Mouse (Mus musculus): ENCODE results near the gene Prdx3.
A peak's percentile ranks its signal among the peaks of the same experiment; 100 is the strongest.

The Prdx3 gene

DNA sequence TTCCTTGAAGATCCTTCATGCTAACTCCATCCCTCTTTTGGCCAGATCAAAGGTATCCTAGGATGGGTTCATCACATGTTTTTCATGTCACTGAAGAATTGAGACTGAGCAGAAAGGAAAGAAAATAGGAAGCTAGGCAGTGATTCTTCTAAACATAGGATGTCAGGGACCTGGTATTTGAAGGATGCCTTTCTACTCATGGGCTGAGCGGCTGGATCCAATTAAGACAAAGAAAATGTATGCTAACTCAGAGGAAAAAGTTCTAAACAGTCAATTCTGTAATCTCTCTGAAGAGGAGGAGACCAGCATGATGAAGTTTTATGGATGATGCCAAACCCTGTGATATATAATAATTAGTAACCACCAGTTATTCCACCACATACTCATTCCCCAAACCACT is 28.8 kb upstream of the Prdx3 start:
- peaks cover 6% of the 10 kb centered on the region; the same call in 1 of the 2 replicates for H3K9me3 ChIP-seq (ENCODE audit: low read length)
- no peak overlapping the region for H3K4me3 ChIP-seq (replicated peaks; ENCODE audit: low read length)
- no peaks in the 10 kb centered on the region for H3K4me1 ChIP-seq (replicated peaks; ENCODE audit: low read depth, low read length)
- no peaks in the 10 kb centered on the region for H3K36me3 ChIP-seq (ENCODE audit: insufficient read depth, low read length)
- TF ChIP-seq POU5F1 (IDR thresholded peaks at IDR 0.05; ENCODE audit: borderline replicate concordance, low read length) = no peak
- TF ChIP-seq NANOG (IDR thresholded peaks at IDR 0.05; ENCODE audit: borderline replicate concordance, low read length) = no peak
- no peak for TF ChIP-seq CTCF (conservative IDR thresholded peaks at IDR 0.05; ENCODE audit: low read length)
- H3K27me3 ChIP-seq (ENCODE audit: insufficient read depth, low read length) = no peaks in the 10 kb centered on the region

GRCm38 (mm10) chr19:60895251-60895880 is 21.0 kb upstream of the Prdx3 start:
- Histone ChIP-seq H3K36me3 (ENCODE audit: insufficient read depth, low read length) (no peaks in the 10 kb centered on the region), H3K4me1 (replicated peaks; ENCODE audit: low read depth, low read length) (peaks cover 3% of the 10 kb centered on the region; the same call in 1 of the 2 replicates), H3K4me3 (replicated peaks; ENCODE audit: low read length) (no peak overlapping the region), H3K9me3 (ENCODE audit: low read length) (no peaks in the 10 kb centered on the region), H3K27me3 (ENCODE audit: insufficient read depth, low read length) (peaks cover 16% of the 10 kb centered on the region)
- TF ChIP-seq CTCF (conservative IDR thresholded peaks at IDR 0.05; ENCODE audit: low read length) = no peak
- no peak for TF ChIP-seq NANOG (IDR thresholded peaks at IDR 0.05; ENCODE audit: borderline replicate concordance, low read length)
- TF ChIP-seq POU5F1 (IDR thresholded peaks at IDR 0.05; ENCODE audit: borderline replicate concordance, low read length) = no peak

- Histone ChIP-seq H3K4me1 (replicated peaks; ENCODE audit: low read depth, low read length) (peaks cover 22% of the 10 kb centered on the region), H3K36me3 (ENCODE audit: insufficient read depth, low read length) (no peaks in the 10 kb centered on the region), H3K4me3 (replicated peaks; ENCODE audit: low read length) (no peak overlapping the region), H3K27me3 (ENCODE audit: insufficient read depth, low read length) (peaks cover 16% of the 10 kb centered on the region), H3K9me3 (ENCODE audit: low read length) (no peaks in the 10 kb centered on the region)
- TF ChIP-seq POU5F1 (IDR thresholded peaks at IDR 0.05; ENCODE audit: borderline replicate concordance, low read length) (no peak), CTCF (conservative IDR thresholded peaks at IDR 0.05; ENCODE audit: low read length) (peak; percentile 86)
Observed at GRCm38 (mm10) chr19:60891934-60892547, 17.7 kb upstream of the Prdx3 start.

DNA sequence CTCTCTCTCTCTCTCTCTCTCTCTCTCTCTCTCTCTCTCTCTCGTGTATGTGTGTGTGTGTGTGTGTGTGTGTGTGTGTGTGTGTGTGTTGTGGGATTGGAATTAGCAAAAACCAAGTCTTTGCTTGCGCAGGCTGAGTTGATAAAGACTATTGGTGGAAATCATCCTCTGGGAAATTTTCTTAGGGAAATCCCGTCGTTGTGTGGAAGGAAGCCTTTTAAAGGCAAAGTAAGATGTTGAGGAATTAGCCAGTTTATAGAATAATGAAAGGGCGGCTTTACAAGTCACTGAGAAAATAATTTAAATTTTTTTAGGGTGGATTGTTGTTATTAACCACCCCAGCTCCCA is 16.7 kb upstream of the Prdx3 start:
- peaks cover 22% of the 10 kb centered on the region for H3K4me1 ChIP-seq (replicated peaks; ENCODE audit: low read depth, low read length)
- no peaks in the 10 kb centered on the region for H3K36me3 ChIP-seq (ENCODE audit: insufficient read depth, low read length)
- H3K4me3 ChIP-seq (replicated peaks; ENCODE audit: low read length) = peak overlapping the region; percentile 98
- H3K9me3 ChIP-seq (ENCODE audit: low read length) = no peaks in the 10 kb centered on the region
- peaks cover 16% of the 10 kb centered on the region for H3K27me3 ChIP-seq (ENCODE audit: insufficient read depth, low read length)
- TF ChIP-seq POU5F1 (IDR thresholded peaks at IDR 0.05; ENCODE audit: borderline replicate concordance, low read length) (no peak), NANOG (IDR thresholded peaks at IDR 0.05; ENCODE audit: borderline replicate concordance, low read length) (no peak), CTCF (conservative IDR thresholded peaks at IDR 0.05; ENCODE audit: low read length) (no peak)

GRCm38 (mm10) chr19:60890391-60891122 is 16.2 kb upstream of the Prdx3 start:
- H3K4me1 ChIP-seq (replicated peaks; ENCODE audit: low read depth, low read length) = peaks cover 22% of the 10 kb centered on the region
- TF ChIP-seq POU5F1 (IDR thresholded peaks at IDR 0.05; ENCODE audit: borderline replicate concordance, low read length) (no peak), CTCF (conservative IDR thresholded peaks at IDR 0.05; ENCODE audit: low read length) (no peak), NANOG (IDR thresholded peaks at IDR 0.05; ENCODE audit: borderline replicate concordance, low read length) (no peak)
- H3K9me3 ChIP-seq (ENCODE audit: low read length) = no peaks in the 10 kb centered on the region
- H3K4me3 ChIP-seq (replicated peaks; ENCODE audit: low read length) = peak overlapping the region; percentile 98
- H3K27me3 ChIP-seq (ENCODE audit: insufficient read depth, low read length) = peaks cover 16% of the 10 kb centered on the region
- no peaks in the 10 kb centered on the region for H3K36me3 ChIP-seq (ENCODE audit: insufficient read depth, low read length)

GRCm38 (mm10) chr19:60889714-60890315 is 15.5 kb upstream of the Prdx3 start, which contains the start of gene Grk5:
Grk5 (plus strand) TSS chr19:60889749.
- peak within 1 kb of the TSS; percentile 98 for H3K4me3 ChIP-seq (replicated peaks; ENCODE audit: low read length)
- H3K9me3 ChIP-seq (ENCODE audit: low read length) = no peaks in the 10 kb centered on the region
- peaks cover 22% of the 10 kb centered on the region for H3K4me1 ChIP-seq (replicated peaks; ENCODE audit: low read depth, low read length)
- peaks cover 16% of the 10 kb centered on the region for H3K27me3 ChIP-seq (ENCODE audit: insufficient read depth, low read length)
- H3K36me3 ChIP-seq (ENCODE audit: insufficient read depth, low read length) = no peaks in the 10 kb centered on the region
- no peak for TF ChIP-seq NANOG (IDR thresholded peaks at IDR 0.05; ENCODE audit: borderline replicate concordance, low read length)
- no peak for TF ChIP-seq POU5F1 (IDR thresholded peaks at IDR 0.05; ENCODE audit: borderline replicate concordance, low read length)
- no peak for TF ChIP-seq CTCF (conservative IDR thresholded peaks at IDR 0.05; ENCODE audit: low read length)

DNA sequence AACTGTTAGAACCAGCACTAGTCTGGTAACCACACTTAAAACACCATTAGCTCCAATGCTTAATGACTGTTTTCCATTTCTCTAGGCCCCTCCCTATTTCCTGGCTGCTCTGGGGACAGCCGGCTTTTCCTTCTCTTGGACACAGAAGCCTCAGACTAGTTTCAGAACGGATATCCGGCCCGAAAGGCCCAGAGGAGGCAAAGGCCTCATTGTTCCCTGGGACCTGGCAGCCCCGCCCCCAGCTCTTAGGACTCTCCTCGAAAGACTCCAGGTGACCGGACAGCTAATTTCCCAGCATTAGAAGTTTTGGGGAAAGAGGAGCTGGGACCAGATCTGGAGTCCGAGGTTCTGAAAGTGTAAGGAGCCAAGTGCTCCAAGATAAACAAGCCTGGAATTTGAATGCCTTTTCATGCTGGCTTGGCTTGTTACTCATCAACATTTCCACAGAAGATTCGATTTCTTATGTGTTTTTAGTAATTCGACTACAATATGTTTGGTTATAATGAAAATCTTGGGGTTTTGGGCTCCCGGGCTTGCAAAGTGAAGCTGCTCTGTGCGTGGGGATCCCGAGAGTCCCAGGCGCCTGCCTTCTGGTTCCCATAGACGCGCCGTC is 14.9 kb upstream of the Prdx3 start:
- H3K9me3 ChIP-seq (ENCODE audit: low read length) = no peaks in the 10 kb centered on the region
- H3K4me1 ChIP-seq (replicated peaks; ENCODE audit: low read depth, low read length) = peaks cover 22% of the 10 kb centered on the region
- H3K4me3 ChIP-seq (replicated peaks; ENCODE audit: low read length) = peak overlapping the region; percentile 98
- no peaks in the 10 kb centered on the region for H3K36me3 ChIP-seq (ENCODE audit: insufficient read depth, low read length)
- peaks cover 16% of the 10 kb centered on the region for H3K27me3 ChIP-seq (ENCODE audit: insufficient read depth, low read length)
- TF ChIP-seq CTCF (conservative IDR thresholded peaks at IDR 0.05; ENCODE audit: low read length) (peak; percentile 63), POU5F1 (IDR thresholded peaks at IDR 0.05; ENCODE audit: borderline replicate concordance, low read length) (no peak)

DNA sequence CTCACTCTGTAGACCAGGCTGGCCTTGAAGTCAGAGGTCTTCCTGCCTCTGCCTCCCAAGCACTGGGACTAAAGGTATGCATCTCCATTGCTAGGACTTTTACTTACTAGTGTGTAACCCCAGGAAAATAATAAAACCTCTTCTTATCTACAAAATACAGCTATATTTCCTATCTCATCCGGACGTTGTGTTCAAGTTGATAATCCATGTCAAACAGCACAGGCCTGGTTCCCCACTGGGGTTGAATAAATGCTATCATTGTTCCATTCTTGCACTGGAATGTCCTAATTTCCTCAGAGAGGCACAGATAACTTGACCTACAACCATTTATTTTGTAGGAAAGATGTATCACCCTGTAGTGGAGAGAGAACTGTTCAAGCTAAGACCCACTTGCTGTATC is 13.3 kb upstream of the Prdx3 start:
- TF ChIP-seq NANOG (IDR thresholded peaks at IDR 0.05; ENCODE audit: borderline replicate concordance, low read length) (no peak), CTCF (conservative IDR thresholded peaks at IDR 0.05; ENCODE audit: low read length) (no peak), POU5F1 (IDR thresholded peaks at IDR 0.05; ENCODE audit: borderline replicate concordance, low read length) (no peak)
- no peaks in the 10 kb centered on the region for H3K9me3 ChIP-seq (ENCODE audit: low read length)
- peaks cover 22% of the 10 kb centered on the region for H3K4me1 ChIP-seq (replicated peaks; ENCODE audit: low read depth, low read length)
- H3K36me3 ChIP-seq (ENCODE audit: insufficient read depth, low read length) = no peaks in the 10 kb centered on the region
- H3K4me3 ChIP-seq (replicated peaks; ENCODE audit: low read length) = no peak overlapping the region
- peaks cover 16% of the 10 kb centered on the region for H3K27me3 ChIP-seq (ENCODE audit: insufficient read depth, low read length)
